Mouse (Mus musculus) R1 (cell line): Measurements from ENCODE around the gene Mbtd1.
"Not testable (repeated sequence)": the region's sequence is repeated elsewhere in the genome, so short reads cannot be mapped to it uniquely, and the experiment has no call there.

Experiments
- DNase-seq: peaks from one replicate; pipeline ENCODE4 v3.0.0-alpha.2; 2018; ENCODE audit warnings: low read depth, low spot score

The Mbtd1 gene

DNA sequence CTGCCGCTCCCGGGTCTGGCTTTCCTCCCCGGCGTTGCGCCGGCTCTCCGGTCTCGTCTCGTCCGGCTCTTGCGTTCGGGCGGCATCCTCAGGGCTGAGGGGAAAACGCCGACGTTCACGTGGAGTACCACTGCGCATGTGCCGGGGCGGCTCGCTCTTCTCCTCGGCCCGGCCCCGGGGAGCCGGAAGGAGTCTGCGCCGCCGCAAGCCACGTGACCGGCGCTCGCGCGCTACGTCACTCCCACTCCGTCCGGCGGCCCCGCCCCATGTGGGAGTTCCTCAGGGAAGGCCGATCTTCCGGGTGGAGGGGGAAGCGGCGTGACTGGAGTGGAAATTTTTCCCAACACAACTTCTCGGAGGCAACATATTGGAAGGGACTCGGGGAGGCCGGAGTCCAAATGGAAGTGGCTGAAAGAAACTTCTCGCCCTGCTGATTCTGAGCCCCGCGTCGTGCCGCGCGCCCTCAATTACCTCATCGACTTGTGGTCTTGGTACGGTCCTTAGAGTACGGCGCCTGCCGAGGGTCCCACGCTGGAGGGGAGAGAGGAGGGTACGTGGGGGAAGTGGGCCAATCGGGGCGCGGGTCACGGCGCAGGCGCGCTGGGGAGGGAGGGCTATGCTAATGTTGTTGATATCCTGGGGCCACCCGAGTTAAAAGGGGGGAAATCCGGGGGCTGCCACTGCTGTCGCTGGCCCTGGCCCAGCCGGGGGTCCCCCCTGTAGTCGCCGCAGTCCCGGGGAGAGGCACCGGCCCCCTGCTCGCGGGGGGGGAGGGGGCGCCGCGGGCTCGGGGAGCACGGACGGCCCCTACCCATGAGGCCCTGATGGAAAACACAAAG, at the start of gene Mbtd1, which contains the start of gene Utp18:
Gene Mbtd1, plus strand, starts transcription at position 281 of the 839 bp plus-strand sequence.
Gene Utp18, minus strand, starts transcription at position 195 of the 839 bp plus-strand sequence.
- peak; percentile 96 for DNase-seq

DNA sequence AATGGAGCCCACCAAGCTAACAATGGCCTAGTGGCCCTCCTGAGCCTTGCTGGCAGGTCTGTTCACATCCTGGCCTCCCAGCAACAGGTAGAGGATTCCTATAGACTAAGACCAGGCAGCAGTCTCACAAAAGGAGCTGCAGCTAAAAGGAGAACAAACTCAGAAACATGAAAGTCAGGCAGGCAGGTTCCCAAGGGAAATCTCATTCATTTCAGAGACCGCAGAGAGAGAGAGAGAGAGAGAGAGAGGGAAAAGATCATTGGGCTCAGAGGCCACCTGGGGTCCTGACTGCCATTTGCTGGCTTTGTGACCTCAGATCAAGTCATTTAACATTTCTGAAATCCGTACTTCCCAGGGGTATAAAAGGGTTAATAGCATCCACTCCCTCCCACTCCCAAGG, 38.3 kb upstream of the Mbtd1 start:
- DNase-seq = no peak

DNA sequence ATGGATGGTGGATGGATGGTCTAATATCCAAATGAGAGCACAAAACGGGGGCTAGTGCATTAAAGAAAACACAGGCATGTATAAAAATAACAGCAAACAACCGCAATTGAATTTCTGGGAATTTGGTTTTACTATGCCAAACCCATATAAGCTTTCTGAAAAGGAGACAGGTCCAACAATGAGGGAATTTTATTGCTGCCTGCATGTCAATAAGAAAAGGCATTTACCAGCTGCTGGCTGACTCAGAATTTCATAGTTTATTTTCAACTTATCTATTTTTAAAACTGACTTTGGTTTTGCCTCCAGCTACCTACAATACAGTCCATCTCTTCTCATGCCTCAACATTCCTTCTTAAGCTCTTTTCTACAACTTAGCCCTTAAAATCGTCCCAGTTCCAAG, 33.1 kb upstream of the Mbtd1 start:
- DNase-seq = no peak

DNA sequence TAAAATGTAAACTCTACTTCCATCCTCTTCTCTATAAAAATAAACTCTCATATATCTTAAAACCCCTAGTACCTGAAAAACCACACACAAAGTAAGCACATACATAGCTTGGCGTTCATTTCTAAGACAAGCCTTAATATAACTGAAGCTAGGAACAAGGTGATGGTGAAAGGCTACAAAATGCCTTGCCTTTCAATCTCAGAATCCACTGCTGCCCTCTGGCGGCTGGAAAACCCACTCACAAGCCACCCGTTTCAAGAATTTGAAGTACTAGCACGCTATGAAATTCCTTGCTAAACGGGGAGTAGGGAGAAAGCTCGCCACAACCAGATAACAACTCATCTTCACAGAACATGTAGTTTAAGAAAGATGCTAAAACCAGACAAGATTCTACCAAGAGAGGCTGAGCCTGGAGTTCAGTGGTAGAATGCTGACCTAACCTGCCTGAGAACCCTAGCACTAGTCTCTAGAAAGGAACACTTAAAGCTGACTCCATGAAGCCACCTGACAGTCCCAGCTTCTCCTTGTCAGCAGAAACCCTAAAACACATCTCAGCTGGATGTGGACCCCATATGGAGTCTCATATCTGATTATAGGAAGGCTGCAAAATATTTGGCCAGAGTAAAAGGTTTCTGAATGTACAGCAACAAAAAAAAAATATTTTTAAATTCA, 29.2 kb upstream of the Mbtd1 start:
- DNase-seq = peak; percentile 81

DNA sequence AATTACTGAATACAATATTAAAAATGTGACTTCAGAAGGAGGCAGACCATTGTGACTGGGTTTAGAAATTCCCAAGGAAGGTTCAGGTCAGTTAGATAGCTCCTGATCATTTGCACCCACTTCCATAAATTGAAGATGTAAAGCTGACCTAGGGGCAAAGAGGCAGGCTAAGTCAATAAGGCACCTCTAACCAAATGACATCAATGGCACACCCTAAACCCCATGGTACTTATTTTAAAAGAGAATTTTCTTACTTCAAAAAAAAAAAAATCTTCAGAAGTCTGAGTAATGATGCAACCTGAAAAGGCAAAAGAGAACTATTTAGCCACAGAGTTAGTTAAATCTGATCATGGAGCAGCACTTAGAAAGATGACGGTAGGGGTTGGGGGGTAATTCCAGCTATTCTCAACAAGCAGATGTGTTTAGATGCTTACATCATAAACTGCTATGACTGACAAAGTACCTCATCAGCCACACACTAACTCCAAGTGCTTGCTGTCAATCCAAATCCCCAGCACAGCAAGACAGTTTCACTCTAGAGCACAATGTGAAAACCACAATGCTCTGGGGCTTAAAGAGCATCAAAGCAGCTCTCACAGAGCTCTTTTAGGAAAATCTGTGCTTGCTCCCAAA, 25.0 kb upstream of the Mbtd1 start:
- DNase-seq = no peak

DNA sequence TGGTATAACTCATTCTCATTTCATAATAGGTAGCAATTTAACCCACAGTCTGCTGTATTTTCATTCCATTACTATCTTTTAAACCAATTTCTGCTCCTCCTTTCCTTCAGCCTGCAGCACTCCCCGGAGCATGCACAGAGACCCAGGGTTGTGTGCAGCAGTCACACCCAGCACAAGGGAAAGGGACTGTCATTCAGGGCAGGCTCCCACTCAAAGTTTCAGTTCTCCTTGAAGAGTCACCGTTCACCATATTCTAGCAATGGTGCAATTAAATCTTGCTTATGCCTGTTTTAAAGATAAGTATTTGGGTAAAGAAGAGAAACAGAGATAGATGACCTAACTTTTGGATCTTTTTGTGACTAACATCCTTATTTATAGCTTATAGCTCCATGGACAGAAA, 24.5 kb upstream of the Mbtd1 start:
- no peak for DNase-seq

DNA sequence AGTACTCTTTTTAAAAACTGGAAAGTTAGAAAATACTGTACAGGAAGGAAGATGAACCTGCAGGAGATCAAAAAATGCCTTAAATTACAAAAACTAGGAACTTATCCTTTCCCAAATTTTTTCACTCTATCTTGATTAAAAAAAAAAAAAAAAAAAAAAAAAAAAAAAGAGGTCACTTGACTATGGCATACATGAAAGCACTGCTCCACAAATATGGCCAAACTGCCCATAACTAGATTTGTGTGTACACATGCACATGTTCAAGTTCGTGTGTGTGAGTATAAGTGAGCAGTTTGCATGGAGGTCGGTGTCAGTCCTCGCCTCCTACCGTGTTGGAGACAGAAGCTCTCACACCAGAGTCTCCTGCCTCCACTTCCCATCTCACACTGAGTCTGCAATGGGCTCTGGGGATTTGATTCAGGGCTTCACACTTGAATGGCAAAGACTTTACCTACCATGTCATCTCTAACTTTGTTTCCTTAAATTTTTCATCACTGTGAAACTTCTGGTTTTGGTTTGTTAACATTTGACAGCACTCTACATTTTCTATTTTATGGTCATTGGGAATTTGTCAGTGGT, 23.5 kb upstream of the Mbtd1 start:
- DNase-seq = no peak

DNA sequence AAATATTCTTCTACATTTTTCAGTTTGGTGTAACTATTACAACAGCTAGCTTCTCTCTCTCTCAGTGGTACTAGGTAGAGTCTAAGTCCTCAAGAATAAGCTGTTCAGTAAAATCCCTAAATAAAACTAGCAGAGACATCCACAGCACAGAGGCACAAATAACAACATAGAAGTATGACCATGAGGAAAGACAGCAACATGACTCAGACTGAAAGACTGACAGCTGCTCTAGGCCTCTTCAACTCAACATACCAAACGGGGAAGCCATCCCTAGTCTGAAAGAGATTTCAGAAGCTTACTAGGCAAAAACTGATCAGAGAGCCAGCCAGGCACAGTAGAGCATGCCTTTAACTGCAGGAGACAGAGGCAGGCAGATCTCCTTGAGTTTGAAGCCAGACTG, 23.0 kb upstream of the Mbtd1 start:
- DNase-seq = no peak

DNA sequence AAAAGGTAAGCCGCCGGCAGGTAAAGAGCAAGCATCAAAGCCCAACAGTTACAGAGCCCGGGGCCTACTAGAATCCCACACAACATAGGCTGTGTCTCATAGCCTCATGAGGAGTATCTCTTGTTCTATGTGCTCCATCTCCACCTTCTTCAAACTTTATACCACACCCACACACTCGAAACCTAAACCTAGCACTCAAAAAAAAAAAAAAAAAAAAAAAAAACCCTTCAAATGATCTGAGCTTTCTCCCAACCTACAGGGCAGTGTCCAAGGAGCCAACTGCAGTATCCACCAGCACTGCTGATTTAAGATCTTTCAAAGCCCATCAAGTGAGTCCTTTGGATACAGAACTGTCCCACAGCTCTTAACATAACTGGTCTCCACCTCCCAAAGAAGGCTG, 1.6 kb upstream of the Mbtd1 start:
- DNase-seq = no peak

DNA sequence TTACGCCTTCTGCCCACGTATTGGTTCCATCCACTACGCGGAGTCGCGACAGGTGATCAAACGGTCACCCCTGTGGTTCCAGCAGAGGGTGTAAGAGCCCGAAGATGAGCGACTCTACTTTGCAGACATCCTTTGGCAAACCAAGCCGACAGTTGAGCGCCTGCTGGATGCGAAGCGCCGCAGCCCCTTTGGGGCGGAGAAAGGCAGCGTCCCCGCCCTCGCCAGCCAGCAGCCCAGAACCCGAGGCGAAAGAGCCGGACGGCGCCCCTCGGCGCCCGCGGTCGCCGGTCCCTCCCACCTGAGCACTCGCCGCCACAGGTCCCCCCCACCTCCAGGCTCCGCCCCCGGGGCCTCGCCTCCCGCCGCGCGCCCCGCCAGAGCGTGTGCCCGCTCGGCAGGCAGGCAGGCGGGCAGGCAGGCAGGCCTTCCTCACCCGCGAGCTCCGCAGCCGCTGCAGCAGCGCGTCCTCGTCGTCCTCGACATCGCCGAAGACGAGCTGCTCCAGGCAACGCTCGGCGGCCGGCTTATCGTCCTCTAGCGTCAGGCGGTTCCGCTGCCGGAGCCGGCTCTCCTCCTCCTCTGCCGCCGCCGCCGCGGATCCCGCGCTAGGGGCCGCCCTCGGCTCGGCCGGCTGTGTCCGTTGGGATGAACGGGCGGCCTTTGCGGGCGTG, 616 bp upstream of the Mbtd1 start:
- peak; percentile 84 for DNase-seq

DNA sequence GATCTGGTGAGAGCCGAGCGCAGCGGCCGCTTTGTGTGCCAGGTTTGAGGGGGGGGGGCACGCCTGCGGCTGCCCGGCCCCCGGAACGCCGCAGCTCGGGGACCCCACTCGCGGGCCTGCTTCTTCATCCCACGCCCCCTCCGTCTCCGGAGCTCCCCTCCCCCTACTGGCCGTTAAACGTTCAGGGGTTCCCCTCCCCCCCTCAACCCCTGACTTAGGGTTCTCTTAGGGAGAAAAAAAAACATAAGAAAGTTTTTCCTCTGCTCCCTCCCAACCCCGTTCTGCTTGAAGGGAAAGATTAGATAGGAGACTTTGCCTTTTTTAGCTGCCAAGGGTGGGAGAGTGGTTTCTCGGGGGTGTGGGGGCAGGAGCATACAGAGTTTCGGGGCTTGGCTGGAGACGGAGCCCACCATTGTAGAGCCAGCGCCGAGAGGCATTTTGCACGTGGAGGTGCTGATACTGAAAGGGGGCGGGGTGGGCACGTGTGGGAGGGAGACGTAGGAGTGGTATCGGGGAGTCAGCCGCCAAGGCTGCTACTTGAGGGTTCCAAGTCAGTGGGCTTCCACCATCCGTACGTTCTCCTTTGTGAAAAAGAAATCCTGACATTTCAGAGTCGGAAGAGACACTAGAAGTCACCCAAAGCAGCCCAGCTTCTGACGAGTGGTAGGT, 893 bp downstream of the Mbtd1 start:
- DNase-seq = peak; percentile 73

DNA sequence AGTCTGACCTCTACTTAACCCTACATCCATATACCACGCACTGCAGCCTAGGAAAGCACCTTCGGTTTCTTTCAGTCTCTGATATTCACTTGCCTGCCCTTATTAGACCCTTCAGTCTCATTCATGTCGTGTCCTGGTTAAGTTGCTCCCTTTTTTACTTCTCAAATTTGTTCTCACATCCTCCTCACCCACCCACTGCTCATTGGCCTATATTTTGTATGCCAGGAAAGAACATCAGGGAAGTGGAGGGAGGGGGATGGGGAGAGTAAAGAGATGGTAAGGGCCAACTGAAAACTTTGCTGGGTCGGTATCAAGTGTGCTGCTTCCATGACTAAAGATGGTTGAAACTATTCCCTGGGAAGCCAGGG, 1.4 kb downstream of the Mbtd1 start:
- DNase-seq = no peak

DNA sequence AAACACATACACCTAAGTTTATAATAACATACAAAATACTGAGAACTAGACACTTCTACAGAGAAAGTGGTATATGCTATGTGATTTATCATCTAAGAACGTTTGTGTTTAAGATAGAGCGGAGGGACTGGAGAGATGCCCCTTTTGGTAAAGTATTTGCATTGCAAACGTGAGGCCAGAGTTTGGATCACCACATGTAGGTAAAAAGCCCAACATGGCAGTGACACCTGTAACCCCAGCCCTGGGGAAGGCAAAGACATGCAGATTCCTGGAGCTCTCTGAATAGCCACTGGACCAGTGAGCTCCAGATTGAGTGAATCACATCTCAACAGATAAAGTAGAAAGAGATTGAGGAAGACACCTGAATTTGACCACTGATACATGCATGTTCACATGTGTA, 12.1 kb downstream of the Mbtd1 start:
- no peak for DNase-seq

DNA sequence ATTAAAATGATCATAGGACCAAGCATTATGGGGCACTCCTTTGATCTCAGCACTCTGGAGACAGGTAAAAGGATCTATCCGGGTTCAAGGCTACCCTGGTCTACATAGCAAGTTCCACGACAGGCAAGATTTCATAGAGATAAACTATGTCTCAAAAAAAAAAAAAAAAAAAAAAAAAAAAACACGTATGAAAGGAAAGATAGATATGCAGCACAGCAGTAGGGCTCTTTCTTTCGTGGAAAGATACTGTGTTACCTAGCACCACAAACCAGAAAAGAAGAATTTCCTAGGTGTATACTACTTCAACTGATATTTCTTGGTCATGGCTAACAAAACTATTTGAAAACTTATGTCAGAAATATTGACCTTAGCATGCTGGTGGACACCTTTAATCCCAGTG, 21.2 kb downstream of the Mbtd1 start:
- no peak for DNase-seq

DNA sequence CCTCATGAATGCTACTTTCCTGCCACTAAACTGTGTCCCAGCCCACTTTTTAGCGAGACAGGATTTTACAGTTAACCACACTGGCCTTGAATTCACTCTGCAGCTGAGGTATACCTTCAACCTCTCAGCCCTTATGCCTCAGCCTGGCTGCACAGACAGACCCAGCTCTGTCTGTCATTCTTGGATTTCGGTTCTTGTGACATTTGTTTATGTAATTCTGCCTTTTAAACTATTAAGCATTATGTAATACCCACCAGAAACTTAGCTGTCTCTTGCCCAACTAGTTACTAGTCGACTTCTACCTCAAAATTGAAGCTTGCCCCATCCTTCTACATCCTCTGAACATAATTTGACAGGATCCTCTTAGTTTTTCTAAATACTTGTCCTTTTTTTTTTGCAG, 22.2 kb downstream of the Mbtd1 start:
- no peak for DNase-seq

DNA sequence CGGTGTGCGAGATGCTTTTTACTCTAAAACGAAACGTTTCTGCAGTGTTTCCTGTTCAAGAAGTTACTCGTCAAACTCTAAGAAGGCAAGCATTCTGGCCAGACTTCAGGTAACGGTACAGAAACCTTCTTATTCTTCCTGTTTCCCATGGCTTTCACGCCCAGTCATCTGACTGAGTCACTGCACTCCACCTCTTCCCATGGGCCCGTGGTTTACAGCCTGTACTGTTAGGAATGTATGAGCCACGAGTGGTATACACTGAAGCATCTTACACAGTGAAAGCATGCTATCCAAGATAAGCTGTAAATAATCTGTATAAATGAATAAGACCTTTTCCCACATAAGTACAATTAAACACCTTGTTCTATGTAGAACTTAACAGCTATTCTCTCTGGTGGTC, 23.2 kb downstream of the Mbtd1 start:
- DNase-seq = no peak

DNA sequence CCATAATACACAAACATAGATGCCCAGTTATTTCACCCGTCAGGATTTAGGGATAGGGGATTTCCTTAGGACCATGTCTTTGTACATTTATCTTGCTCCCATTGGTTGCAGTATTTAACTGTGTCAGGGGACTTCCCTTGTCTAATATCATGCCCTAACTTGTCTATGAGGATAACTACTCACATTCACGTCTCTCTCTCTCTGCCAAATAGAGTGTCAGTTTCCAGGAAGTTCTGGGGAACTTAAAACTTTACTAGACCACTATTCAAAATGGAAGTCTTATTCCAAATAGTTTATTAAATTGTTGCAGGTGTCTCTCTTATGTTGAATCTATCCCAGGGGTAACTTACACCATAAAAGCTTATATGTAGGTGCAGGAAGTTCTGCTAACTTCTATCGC, 26.0 kb downstream of the Mbtd1 start:
- DNase-seq = no peak

DNA sequence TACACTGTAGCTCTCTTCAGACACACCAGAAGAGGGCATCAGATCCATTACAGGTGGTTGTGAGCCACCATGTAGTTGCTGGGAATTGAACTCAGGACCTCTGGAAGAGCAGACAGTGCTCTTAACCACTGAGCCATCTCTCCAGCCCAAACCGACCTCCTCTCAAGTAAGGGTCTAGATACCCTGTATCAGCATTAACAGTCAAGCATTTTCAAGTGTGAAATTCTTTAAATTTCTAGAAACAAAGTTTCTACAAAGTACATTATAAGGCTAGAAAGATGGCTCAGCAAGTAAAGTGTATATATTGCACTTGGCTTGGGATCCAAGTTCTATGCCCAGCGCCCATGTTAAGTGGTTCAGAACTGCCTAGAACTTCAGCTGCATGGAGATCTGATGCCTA, 29.4 kb downstream of the Mbtd1 start:
- not testable (repeated sequence) for DNase-seq

DNA sequence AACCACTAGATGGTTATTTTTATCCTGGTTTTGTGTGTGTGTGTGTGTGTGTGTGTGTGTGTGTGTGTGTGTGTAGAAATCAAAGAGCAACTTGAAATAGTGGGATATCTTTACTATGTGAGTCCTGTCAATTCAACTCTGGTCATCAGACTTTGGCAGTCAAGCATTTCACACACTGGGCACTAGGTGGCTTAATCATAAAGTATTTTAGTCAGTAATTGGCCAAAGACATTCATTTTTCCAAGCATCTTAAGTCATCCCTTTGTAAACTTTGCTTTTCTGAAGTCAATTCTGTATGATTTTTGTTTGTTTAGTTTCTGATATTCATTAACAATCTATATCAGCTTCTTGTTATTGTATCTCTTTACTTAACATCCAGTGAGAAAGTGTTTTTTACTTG, 43.5 kb downstream of the Mbtd1 start:
- no peak for DNase-seq

DNA sequence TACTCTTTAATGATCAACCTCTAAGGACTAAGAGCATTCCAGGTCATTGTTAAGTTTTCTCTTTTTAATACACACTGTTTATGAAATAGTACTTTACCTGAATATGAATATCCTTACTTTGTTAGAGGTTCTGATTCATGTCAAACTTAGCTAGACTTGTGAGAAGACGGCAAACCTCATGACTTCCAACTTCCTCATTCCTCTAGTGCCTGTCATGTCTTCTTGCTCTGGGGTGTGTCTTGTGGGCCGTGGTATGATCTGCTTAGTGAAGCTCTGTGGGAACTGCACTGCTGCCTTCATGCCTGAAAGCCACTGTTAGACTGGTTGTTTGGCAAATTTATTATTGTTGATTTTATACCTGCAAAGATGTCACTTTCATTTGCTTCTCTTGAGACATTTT, 55.3 kb downstream of the Mbtd1 start:
- DNase-seq = no peak

DNA sequence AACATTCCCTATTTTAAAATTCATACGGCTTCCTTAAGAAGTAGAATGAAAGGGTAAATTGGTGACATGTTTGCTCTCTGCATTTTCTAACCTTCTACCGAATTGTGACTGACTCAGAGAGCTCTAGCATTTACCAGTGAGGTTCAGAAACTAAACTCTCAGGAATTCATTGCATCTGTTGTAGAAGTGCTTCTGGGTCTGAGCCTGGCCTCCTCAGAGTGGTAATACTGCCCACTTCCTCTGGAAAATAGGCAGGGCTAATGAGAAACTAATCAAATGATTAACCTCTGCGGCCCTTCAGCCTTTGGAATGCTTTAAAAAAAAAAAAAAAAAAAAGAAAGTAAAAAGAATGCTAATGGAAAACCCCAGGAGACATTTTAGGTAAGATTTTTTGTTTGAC, 59.3 kb downstream of the Mbtd1 start:
- no peak for DNase-seq
